Mouse (Mus musculus): ENCODE measurements around the gene Cox15. TPM values are rescaled to one million over a fixed set of nuclear protein-coding genes. Genes with fewer than 3 reads are reported as not detected.

Gene Cox15
- total RNA-seq (2021), result 48.5 and 49.6 TPM in 2 replicates
- long read RNA-seq, full-length matches to known transcripts, result 90 of 101 reads
- long read RNA-seq, partial matches to known transcripts, result 9 of 101 reads
- long read RNA-seq, other reads (novel, unspliced or antisense), result 2 of 101 reads

DNA sequence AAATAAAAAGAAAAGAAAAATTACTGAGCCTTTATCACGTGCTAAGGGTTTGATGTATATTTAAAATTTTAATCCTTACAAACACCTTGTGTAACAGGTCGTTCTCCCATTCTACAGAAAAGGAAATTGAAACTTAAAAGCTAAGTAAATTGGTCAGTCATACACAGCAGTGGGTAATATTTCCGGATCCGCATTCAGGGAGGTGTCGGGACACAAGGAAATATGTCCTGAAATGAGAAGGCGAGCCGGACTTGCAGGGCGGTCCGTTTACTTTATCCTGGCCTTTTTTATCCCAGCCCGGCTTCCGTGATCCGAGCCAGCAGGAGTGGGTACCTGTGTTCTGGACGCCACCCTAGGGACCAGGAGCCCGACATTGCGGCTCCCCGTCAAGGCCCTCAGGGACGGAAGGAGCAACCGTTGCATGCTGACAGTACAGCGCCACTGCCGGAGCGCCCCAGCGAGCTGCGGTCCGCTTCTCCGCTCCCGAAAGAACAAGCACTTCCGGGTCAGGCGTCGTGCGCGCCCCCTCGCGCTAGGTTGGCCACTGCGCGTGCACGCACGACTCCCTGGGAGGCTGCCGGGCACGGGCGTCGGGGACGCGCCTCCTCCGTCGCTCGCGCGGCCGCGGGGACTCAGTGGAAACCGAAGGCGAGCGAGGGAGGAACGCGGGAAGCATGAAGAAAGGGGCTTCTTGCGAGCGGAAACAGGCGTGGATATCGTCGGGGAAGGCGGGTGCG is at the start of gene Cox15, which contains the start of gene Cutc:
Cox15 (minus strand) TSS at position 512 of the 737 bp plus-strand sequence.
Cutc (plus strand) TSS at position 508 of the 737 bp plus-strand sequence.
- DNase-seq, result peak; percentile 99

DNA sequence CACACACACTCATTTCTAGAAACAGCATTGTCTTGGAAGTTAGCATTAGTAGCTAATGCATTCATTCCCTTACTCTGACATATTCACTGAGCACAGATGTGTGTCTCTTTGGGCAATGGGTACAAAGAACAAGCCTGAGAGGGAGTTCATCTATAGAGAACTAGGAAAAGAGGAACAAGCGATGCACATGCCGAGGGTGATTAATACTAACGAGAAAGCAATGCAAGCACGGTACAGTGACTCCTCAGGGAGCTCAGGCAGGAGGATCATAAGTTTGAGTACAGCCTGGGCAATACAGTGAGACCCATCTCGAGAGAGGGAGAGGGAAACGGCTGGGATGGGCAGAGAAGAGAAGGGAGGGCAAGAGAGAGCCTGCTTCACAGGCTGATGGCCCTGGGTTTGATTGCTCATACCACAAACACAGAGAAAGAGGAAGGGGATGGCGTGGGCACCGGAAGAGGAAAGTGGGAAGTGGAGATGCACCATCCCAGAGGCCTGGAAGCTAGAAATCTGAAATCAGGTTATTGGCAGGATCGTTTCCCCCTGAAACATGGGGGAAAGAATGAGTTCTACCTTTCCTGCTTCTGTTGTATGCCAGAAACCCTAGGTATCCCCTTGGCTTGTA is 48.7 kb upstream of the Cox15 start:
- no peak for DNase-seq

DNA sequence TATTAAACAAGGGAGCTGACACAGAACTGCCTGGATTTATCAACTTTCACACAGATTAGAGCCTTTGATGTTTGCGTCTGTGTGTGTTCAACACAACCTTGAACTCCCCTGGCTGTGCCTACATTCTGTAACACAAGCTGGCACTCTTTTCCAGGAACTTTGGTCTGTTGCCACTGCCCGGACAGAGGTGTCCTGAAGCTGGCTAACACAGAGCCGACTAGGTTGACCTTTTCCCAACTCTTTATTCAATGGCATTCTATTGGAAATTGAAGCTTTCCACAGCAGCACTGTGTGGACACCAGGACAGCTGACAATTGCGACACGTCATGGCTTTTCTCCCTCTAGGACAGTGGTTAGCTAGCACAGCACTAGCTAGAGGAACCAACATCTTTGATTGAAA is 44.4 kb upstream of the Cox15 start:
- DNase-seq, result peak; percentile 22

DNA sequence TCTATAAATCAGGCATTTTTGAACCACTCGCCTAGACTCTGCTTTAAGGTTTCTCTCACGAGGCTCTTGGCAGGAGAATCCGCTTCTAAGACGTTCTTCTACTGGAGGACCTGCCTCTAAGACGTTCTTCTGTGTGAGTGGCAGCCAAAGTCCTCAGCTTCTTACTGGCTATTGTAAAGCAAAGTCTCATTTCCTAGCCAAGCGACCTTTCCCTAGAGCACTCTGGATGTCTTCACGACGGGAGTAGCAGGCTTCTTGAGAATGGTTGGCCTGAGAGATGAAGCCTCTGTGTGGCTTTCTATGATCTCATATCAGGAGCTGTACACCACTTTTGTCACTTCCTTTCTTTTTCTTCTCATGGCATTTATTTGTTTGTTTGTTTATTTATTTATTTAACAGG is 42.7 kb upstream of the Cox15 start:
- DNase-seq, result no peak

DNA sequence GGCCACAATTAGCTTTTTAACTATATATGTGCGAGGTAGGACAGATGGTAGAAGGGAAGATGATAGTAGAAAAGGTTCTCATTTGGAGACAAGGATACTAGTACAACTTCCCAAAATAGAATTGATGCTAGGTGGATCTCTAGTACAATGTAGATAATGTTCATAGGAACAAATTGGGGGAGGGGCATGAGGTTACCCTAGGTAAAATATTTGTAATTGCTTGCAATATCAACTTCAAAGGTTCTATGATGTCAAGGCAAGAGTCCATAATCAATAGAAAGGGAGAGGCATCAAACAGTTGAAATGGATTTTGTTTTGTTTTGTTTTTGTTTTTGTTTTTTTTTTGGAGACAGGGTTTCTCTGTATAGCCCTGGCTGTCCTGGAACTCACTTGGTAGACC is 41.2 kb upstream of the Cox15 start:
- DNase-seq, result no peak

DNA sequence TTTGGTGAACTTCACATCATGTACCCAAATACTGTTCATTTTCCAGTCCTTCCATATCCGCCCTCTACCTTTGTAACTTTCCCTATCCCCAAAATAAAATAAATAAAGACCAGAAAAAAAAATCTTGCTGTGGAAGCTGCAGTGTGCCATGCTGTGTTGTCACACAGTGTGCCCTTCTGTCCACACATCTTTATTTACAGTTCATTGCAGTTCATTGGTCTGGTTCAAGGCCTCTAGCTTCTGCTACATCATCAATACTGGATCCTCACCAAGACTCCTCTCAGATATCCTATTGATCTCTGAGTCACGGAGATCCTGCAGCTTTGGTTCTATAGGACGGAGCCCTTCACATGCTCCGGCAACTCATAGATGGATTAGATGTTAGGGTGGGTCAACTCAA is 39.7 kb upstream of the Cox15 start:
- DNase-seq, result no peak

DNA sequence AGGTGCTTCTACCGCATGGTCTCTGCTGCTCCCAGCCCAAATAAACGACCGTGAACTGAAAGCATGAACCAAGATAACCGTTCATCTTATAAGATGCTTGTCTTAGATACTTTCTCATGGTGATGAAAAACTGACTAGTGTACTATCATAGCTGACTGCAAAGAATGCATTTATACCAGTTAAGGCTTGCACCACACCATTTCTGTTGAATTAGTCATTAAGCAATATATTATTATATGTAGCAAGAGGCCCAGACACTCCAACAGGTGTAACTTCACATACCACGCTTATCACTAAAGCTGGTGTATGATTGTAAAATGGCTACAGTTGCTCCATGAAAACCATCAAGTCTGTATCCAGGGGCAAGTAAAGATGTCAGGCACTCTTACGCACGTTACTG is 37.0 kb upstream of the Cox15 start:
- no peak for DNase-seq

DNA sequence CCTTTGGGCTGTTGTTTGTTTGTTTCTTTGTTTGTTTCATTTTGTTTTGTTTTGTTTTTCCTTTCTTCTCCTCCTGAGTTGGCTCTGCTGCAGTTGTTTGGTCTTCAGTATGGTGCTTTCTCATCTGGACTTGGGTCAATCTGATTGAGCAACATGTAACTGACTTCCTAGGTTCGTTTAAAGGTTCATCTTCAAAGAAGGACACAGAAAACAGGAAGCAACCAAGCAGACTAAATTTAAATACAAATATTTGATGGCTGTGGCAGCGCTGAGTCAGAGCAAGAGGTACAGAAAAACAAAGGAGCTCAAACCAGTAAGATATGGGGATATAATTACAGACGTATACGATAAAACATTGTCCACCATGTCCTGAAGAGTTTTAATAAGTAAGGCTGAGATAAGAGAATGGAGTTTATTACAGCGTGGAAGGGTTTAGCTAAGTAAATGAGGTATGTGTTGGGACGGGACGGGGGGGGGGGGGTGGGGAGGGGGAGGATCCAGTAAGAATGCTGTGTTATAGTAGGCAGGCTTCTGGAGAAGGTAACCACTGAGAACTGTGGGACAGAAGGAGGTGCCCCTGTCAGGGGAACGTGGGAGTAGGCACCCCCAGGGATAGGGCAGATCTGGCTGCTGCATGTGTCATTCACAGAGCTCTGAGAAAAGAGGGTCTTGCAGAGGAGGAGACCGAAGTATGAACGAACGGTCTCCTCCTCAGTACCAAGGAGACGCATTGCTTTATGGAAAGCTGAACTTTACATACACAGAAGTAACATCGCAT is 33.6 kb upstream of the Cox15 start:
- DNase-seq, result no peak

DNA sequence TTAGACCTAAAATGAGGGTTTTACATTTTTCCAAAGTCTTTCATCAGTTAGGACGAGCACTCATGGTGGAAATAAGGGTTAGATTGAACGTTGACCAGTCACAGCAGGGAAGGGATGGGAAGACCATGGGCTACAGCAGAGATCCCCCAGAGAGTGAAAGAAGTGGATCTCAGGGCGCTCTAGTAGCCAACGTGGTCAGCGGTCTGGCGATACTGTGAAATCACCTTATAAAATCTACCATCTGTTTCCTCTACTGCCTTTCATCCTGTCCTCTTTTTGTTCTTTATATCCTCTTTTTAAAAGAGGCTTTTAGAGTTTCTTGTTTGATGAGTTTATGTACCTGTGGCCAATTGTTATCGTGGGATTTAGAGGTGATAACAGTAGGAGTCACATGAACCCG is 32.0 kb upstream of the Cox15 start:
- no peak for DNase-seq

DNA sequence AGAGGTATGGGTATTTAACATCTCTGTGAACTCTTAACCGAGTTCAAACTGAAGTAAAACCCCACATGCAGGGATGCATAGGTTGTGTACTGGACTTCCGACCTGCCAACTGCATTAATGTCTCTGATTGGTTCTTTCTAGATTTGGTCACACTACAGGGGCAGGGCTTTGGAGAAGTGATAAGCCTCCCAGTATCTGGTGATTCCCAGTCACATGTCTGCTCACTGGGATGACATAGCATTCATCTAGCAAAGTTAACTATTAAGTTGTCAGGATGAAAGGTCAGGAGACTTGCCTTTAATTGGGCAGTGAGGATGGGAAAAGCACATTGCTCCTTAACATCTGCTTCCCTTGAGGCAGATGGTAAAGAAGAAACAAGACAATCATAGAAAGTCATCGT is 29.2 kb upstream of the Cox15 start, which contains the start of gene Abcc2:
Abcc2 (plus strand) TSS at position 213 of the 400 bp plus-strand sequence.
- DNase-seq, result no peak

DNA sequence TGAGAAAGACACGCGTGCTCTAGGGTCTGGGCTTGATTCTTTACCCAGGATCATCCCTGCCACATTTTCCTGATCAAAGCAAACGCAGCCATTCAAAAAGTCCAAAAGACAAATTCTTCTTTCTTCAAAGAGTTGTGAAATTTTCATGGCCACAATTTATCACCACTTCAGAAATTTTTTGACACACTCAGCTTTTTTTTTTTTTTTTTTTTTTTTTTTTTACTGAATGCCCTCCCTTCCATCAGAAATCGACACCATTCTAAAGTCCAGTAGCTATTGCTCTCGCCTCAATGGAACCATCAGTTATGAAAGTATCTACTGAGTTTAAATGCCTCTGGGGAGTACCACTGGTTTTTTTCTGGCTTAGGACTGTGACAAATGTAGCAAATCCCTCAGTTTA is 27.6 kb upstream of the Cox15 start:
- DNase-seq, result no peak

DNA sequence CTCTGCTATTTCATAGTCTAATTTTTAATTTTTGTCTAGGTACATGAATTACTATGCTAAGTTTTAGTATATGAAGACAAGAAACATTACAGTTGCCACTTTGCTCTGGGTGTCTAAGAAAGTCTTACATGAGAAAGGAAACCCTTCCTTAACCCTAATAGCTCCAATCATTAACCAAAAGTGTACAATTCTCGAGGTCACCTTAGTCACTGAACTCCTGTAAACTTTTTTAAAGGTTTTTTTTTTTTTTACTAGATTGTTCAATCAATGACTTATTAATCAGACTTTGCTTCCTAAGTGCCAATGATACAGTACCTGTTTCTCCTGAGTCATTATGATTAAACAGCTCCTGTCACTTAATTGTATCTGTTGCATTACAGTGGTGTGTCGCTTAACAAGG is 24.5 kb upstream of the Cox15 start:
- no peak for DNase-seq

DNA sequence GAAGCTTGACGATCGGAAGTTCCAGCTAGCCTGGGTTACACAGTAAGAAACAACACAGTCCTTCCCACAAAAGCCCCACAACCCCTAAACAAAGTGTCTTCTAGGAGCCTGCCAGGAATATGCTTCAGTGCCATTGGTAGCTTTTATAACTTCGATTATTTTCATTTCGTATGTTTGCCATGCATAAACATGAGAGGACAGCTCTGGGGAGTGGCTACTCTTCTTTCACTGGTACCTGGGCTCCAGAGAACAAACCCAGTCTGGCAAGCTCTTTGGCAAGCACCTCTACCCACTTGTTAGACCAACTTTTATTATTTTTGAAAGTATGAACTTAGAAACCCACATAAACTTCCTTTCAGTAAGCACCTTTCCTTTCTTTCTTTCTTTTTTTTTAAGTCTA is 23.8 kb upstream of the Cox15 start:
- DNase-seq, result no peak

DNA sequence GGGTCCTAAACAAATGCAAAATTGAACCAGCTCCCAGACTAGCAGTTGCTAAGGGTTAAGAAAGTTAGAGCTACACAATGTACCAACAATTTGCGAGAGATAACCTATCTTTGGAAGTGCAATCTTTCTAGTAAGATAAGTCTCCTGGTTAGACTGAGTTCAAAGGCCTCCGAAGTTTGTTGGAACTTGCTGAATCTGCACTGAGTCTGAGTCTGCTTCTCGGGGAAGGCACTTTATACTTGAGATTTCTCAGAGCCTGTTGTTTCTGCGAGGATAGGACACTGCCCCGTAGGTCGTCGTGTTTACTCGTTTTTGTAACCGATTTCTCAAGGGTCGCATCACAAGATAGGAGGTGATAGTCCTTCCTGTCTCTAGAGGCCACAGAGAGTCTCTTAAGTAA is 22.6 kb upstream of the Cox15 start:
- no peak for DNase-seq

DNA sequence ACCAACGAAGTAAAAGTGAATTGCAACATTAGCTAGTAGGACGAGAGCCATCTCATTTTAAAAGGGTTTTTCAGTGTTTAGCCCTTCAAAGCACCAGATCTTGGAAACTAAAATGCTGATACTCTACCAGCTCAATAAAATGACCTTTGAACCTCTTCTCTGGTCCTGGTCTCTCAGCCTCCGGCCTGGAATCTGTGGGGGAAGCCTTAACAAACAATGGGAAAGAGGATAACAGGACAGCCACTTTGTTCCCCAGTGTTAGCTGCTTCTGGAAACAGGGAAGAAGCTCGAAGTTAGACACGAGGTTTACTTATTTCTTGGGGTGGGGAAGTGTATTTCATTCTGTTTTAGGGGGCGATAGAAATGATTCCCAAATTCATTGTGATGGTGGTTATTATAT is 19.5 kb upstream of the Cox15 start:
- DNase-seq, result no peak

DNA sequence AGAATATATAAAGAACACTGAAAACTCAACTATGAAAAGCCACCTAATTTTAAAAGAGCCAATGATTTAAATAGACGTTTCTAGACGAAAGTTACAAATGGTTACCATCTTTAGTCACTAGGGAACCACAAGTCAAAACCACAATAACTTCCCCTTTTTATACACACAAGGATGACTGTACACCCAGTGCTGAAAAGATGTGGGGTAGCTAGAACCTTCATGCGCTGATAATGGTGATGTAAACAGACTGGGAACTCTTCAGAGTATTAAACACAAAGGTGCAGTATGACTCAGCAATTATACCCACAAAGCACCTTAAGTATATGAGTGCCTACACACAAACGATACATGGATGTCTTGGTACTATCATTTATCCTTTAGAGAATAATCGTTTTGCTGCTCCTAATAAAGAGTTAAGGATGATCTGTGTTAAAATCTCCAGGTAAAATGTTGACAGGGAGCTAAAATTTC is 18.7 kb upstream of the Cox15 start:
- DNase-seq, result no peak

DNA sequence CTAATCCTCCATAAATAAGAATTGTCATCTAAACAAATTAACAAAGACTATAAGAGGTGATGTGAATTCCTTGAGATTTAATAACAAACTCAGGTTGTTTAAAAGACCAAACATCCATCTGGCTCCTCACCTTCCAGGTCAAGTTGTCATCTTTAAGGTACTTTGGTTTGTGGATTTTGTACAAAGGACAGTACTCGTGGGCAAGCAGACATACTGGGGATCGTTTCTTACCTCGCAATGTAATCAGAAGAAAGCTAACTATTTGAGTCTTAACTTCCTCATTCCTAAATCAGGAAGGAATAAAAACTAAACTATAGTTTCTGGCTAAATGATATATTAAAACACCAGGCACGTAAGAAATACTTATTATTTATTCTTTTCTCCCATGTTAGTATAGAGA is 17.8 kb upstream of the Cox15 start:
- DNase-seq, result no peak

DNA sequence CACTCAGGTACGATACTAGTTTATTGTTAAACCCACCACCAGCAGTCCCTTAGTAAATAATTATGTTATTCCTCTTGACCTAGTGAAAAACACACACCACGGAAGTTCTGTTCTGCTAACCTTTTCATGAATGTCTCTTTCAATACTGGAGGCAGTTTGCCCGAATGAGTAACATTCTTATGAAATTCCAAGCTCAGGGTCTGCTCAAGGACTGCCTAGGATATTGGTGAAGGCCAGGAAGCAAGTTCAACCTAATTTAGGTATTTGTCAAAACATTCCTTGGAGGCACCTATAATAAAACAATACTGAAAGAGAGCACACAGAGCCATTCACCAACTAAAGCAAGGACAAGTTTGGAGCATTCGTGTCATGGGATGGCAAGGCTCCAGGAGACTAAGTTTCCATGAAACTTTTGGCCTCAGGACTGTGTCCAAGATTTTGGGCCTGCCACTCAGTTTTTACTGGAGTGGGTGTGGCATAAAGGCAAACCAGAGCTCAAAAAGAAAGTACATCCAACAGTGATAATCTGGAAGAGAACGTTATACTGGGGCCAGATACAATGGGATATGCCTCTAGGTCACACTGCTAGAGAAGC is 16.7 kb upstream of the Cox15 start:
- peak; percentile 31 for DNase-seq

DNA sequence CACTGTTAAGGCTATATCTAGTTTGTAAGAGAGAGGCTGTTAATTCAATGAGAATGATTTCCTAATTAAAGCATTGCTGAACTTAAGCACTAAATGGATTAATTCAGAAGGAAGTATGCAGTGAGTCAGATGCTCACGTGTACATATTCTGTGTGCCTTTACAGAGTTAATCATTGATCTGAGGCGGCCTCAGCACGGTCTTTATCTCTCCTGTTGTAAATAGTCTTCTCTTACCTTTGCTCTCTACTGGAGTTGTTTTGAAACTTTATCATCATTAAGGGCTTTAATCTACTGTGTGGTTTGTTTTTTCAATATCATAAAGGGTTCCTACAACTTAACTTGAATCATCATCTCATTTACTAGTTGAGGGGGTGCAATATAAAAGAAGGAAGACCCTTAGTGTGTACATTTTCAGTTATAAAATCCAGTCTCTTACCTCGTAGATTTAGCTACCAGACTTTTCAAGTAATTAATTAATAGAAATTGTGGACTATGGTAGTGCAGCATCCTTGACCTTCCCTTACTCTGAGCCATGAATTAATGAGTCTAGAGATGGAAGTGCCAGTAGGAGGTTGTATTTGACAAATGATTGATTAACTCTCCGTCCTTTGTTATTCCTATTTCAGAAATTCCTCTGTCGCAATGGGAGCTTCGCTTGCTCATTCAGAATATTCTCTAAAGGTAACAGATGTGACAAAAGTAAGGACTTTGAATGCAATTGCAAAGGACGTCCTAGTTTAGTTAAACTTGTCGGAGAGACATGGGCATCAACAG is 14.9 kb upstream of the Cox15 start:
- no peak for DNase-seq

DNA sequence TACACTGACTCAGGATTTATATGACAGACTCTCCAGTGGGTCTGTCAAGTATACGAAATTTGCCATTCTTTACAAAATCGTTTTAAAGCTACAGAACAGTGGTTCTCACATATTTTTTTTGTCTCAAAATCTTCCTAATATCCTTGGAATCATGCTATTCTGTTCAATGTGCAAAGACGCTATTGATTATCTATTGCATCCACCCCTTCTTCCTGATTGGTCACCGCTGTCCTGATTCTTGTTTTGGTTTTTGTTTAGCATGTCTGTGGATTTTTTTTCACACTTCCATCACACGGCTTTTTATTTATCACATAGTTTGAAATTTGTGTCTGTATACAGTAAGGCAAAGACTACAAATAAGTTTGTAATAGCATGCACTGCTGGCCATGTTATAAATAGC is 13.7 kb upstream of the Cox15 start:
- DNase-seq, result no peak

DNA sequence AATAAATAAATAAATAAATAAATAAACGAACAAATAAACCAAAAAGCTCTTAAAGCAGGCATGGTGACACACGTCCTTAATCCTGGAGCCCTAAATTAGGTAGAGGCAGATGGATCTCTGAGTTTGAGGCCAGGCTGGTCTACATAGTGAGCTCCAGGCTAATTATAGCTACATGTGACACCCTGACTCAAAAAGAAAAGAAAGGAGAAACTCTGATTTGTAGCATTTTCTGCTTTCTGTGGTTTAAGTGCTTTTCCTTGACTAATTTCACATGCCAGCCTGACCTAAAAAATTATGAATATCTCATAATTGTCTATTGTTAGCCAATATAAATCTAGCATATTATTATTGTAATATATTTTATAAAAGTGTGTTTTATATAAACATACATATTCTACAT is 9.6 kb upstream of the Cox15 start:
- no peak for DNase-seq

All from adrenal gland, postnatal 25 days (tissue).